Mouse (Mus musculus) E14TG2a.4 (cell line): ENCODE results near the gene P2ry13.

Experiments used
- CTCF ChIP-seq: conservative IDR thresholded peaks from 2 replicates; pipeline ENCODE4 v1.5.1; 2014; ENCODE audit warnings: low read length
- NANOG ChIP-seq: IDR thresholded peaks from 2 replicates; pipeline ENCODE4 v1.6.1; 2014; ENCODE audit warnings: borderline replicate concordance, low read length, mixed read lengths

GRCm38 (mm10) chr3:59205941-59206340 lies 4.7 kb downstream of the P2ry13 start:
- no peak for TF ChIP-seq NANOG
- TF ChIP-seq CTCF: no peak
